Mouse (Mus musculus) kidney, adult 9 months (tissue): ENCODE measurements around the gene Bmyc.
A peak's percentile ranks its signal among the peaks of the same experiment; 100 is the strongest.
"Not testable (repeated sequence)": the region's sequence is repeated elsewhere in the genome, so short reads cannot be mapped to it uniquely, and the experiment has no call there.

Source experiments
- DNase-seq: peaks from one replicate; pipeline ENCODE4 v3.0.0; 2022

Bmyc gene

DNA sequence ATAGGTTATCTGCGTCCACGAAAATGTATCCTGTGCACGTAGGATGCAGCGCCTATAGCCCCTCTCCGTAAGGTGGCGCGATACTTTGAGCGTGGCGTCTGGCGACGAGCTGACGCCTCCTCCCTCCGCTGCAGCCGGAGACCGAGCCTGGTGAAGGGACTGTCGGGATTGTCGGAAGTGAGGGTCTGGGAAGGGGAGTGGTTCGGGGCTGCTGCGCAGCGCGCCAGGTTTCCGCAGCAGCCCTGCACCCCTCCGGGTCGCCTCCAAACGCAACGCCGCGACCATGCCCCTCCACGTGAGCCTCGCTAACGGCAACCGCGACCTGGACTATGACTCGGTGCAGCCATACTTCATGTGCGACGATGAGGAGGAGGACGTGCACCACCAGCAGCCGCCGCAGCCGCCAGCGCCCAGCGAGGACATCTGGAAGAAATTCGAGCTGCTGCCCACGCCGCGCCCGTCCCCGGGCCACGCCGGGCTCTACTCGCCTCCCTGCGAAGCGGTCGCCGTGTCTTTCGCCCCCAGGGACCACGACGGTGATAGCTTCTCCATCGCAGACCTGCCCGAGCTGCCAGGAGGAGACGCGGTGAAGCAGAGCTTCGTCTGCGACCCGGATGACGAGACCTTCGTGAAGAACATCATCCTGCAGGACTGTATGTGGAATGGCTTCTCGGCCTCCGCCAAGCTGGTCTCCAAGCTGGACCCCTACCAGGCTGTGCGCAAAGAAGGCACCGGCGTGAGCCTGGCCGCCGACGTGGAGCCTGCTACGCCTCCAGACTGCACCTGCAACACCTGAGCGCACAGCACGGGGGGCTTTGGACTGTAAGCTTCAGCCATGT lies at the start of gene Bmyc:
Gene Bmyc, plus strand, starts transcription at position 97 of the 839 bp plus-strand sequence.
- peak; percentile 58 for DNase-seq

GRCm38 (mm10) chr2:25657246-25657645 lies 49.3 kb upstream of the Bmyc start:
- no peak for DNase-seq

- no peak for DNase-seq
These were observed 48.9 kb upstream of the Bmyc start, which contains the start of gene Lcn5 for GRCm38 (mm10) chr2:25657652-25658051. Lcn5 (plus strand) TSS chr2:25657952.

DNA sequence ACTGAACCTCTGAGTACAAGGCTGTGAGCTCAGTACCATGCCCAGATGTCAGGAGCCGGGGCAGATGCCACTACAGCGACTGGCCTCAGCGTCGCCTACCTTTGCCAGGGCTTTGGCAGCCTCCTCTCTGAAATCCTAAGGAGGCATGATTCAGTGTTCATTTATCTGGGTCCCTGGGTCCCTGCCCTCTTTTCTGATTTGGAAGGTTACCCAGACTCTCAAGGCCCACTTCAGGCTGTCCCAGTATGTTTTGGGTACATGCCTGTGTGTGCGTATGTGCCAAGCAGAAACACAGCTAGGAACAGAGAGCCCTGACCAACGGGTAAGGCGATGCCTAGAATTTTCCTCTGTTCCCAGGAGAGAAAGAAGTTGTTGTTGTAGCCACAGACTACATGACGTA lies 46.3 kb upstream of the Bmyc start:
- no peak for DNase-seq

DNA sequence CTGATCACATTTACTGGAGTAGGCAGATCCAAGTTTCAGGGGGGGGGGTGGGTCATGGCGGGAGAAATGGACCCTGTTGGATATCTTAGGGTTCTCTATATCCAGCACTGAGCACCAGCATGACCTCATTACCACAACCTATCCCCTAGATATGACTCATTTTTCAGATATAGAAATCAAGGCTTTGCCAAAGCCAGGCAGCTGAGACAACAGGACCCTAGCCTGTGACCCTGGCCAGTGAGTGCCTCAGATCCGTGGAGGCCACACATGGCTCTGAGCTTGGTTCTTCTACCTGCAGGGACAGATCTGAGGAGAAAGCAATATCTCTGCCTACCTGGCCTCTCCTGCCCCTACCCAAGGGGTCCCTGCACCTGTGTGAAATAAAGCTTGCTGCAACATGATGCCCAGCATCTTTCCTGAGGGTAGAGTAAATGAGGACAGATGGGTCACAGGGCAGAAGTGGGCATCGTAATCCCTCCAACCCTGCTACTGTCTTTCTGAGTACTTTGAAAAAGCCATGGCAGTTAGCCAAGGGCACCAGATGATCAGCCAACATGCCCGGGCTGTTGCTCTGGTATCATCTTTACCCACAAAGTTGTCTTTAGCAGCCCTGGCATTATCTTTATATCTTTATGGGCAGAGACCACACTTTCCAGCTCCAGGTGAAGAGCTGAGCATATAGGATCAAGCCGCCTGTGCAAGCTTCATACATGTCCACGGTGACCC lies 45.1 kb upstream of the Bmyc start:
- DNase-seq: no peak

GRCm38 (mm10) chr2:25663511-25663910 lies 43.0 kb upstream of the Bmyc start:
- DNase-seq: peak; percentile 63

GRCm38 (mm10) chr2:25664125-25664524 lies 42.4 kb upstream of the Bmyc start:
- DNase-seq: no peak

GRCm38 (mm10) chr2:25666516-25666915 lies 40.0 kb upstream of the Bmyc start:
- DNase-seq: no peak

DNA sequence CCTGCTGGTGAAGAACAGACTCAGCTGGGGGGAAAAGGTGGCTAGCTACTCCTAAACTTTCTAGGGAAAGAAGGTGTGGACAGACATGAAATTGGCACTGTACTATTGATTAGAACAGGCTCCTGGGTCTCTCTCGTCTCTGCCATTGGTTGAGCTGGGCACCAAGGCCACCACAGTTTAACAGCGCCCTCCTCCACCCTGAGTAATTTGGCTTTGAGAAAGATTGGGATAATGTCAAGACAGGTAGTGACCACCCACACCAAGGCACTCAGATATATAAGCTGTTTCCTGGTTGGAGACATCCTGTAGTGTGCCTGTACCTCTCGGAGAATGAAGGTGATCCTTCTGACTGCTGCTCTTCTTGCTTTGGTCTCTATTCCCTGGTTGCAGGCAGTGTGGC lies 30.1 kb upstream of the Bmyc start, which contains the start of gene Lcn6:
Gene Lcn6, plus strand, starts transcription at position 301 of the 400 bp plus-strand sequence.
- no peak for DNase-seq

- DNase-seq: no peak
These were observed 27.0 kb upstream of the Bmyc start for GRCm38 (mm10) chr2:25679559-25679958.

DNA sequence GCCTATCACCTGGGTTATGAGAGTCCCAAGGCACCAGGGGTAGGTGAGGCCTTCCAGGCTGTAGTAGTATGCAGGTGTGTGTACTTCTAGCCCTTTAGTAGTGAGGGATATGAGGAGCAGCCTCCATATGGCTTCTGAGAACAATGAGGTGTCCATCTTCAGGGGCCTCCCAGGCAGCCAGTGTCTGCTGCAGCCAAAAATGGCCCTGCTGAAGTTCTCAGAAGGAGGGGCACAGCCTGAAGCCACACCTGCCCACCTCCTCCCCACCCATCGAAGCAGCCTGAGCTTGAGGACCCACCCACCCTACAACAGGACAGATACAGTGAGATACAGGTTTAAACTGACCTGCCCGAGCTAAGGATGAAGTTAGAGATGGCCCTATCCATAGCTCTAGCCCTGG lies 24.1 kb upstream of the Bmyc start, which contains the start of gene Lcn10:
Gene Lcn10, plus strand, starts transcription at position 301 of the 400 bp plus-strand sequence.
- DNase-seq: no peak

GRCm38 (mm10) chr2:25686941-25687340 lies 19.6 kb upstream of the Bmyc start:
- no peak for DNase-seq

DNA sequence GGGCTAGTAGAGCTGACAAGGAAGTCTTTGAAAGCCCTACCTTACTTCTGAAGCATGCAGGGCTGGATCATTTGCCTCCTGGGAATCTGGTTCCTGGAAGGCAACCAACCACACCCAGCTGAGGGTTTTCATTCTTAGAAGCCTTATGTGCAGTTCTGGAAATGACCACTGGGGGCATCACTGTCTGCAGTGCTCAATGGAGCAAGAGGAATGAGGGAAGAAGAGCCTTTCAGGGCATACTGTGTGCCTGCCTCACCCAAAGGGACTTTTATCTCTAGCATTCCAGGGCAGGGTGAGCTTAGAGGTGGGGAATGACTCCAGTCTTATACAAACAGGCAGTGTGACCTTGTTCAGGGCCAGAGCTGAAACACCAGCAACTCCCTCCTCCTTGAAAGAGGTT lies 11.9 kb upstream of the Bmyc start:
- peak; percentile 59 for DNase-seq

DNA sequence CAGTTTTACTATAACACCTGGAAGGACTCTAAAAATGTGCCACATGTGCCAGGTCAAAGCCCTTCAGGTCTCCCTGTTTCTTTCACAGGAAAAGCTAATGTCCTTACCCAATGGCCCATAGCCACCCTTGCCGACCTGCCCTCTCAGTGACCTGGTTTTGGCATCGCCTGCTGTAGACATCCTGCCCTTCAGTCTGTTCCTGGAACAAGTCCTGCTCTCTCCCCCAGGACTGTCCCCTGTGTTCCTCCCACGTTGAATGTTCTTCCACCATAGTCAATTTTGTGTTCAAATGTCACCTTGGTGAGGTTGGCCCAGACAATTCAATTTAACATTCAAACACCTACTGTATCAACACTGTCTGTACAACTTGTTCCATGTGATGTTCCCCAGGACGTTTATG lies 9.6 kb upstream of the Bmyc start:
- peak; percentile 41 for DNase-seq

GRCm38 (mm10) chr2:25698696-25699095 lies 7.8 kb upstream of the Bmyc start:
- peak; percentile 37 for DNase-seq

DNA sequence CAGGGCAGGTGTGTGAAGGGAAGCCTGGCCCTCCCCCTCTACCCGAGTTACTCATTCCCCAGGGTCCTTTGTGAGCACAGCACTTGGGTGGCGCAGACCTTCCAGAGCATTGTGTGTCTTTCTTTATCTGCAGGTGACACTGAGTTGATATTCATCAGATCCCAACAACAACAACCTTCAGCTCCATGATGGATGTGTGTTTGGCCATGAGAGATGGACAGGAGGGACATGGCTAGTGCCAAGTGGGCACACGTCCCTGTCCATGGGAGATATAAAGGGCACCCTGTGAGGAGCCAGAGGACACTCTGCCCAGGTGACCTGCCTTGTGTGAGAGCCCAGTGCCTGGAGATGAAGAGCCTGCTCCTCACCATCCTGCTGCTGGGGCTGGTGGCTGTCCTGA lies 6.8 kb upstream of the Bmyc start, which contains the start of gene Obp2a:
Gene Obp2a, plus strand, starts transcription at position 301 of the 400 bp plus-strand sequence.
- DNase-seq: not testable (repeated sequence)

GRCm38 (mm10) chr2:25701001-25701400 lies 5.5 kb upstream of the Bmyc start:
- no peak for DNase-seq

DNA sequence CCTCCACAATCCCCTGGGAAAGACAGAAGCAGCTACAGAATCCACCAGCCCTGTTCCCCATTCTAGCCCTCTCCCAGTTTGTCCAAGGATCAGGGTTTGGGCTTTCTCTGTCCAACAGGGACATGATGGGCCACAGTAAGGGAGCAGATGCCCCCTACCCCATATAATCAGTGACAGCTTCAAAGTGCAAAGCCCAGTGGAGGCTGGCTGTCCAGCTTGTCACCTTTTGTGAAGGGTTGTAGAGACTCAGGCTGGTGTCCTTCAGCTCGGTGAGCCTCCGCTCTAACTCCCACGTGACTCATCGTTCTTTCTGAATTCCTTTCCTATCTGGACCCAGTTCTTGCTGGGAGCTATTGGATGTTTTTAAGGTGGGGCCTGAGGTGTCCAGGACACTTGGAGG lies 2.8 kb upstream of the Bmyc start:
- no peak for DNase-seq

- peak; percentile 30 for DNase-seq
These were observed 1.6 kb downstream of the Bmyc start for GRCm38 (mm10) chr2:25708121-25708520.

- DNase-seq: not testable (repeated sequence)
These were observed 2.5 kb downstream of the Bmyc start for GRCm38 (mm10) chr2:25709056-25709455.

DNA sequence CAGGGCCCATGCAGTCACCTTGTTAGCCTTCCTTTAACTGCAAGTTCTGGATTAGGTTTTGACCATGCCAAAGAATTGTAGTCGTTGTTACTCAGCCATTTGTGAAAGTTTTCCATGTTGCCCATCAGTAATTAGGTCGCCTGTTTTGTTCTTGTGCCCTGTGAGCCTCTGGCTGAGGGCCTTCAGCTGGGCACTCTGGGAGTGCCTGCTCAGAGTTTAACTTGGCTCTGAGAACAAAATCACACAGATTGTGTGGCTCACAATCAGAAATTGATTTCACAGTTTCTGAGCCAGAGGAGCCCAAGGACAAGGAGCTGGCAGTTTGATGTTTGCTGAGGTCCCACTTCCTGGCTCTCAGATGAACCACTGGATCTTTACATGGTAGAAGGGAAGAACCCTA lies 3.3 kb downstream of the Bmyc start:
- not testable (repeated sequence) for DNase-seq

DNA sequence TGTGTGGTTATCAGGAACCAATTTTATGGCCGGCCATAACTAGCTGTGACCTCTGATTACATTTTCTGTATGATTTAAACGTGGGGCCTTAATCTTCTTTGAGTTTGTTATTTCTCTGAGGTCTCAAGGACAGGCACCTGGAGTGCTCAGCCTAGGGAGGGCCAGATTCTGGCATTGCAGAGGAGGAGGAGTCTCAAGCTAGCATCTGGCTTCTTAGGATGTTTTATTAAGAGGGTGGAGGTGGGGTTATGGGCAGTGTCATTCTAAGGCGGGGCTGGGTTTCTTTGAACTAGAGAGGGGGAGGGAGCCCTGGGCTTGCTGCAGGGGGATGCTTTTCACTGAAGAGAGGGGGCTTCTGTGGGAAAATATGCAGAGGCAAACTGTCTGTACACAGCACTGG lies 5.1 kb downstream of the Bmyc start:
- not testable (repeated sequence) for DNase-seq

GRCm38 (mm10) chr2:25717222-25717621 lies 10.7 kb downstream of the Bmyc start:
- DNase-seq: no peak
